Mouse (Mus musculus): ENCODE results near the gene Gstp3. TPM values are rescaled to one million over a fixed set of nuclear protein-coding genes. Genes with fewer than 3 reads are reported as not detected.
"Not testable (repeated sequence)": the region's sequence is repeated elsewhere in the genome, so short reads cannot be mapped to it uniquely, and the experiment has no call there.

The Gstp3 gene
- polyA plus RNA-seq, 1 experiment from 2014 or later = not detected

GRCm38 (mm10) chr19:4075531-4075930 lies 16.2 kb upstream of the Gstp3 start:
- no peaks in the 10 kb centered on the region for H3K27me3 ChIP-seq
- H3K27ac ChIP-seq = no peak overlapping the region
- WGBS = 88% methylated on average over 1 of the region's 1 CpGs
- H3K4me3 ChIP-seq (replicated peaks) = no peak overlapping the region
- no peak for ATAC-seq (ENCODE audit: insufficient number of reproducible peaks, insufficient read depth, low FRiP score, low TSS enrichment, low read depth)
- H3K4me1 ChIP-seq (replicated peaks) = peaks cover 4% of the 10 kb centered on the region
- no peaks in the 10 kb centered on the region for H3K9me3 ChIP-seq
- no peak overlapping the region for H3K9ac ChIP-seq (replicated peaks)
- no peak overlapping the region for H3K4me2 ChIP-seq
- H3K36me3 ChIP-seq = no peaks in the 10 kb centered on the region

- Histone ChIP-seq H3K4me2 (no peak overlapping the region), H3K4me3 (replicated peaks) (no peak overlapping the region), H3K27ac (no peak overlapping the region; the same call in 1 of the 2 replicates), H3K27me3 (no peaks in the 10 kb centered on the region), H3K4me1 (replicated peaks) (peaks cover 4% of the 10 kb centered on the region), H3K9ac (replicated peaks) (no peak overlapping the region), H3K36me3 (no peaks in the 10 kb centered on the region), H3K9me3 (no peaks in the 10 kb centered on the region)
- no peak for ATAC-seq (ENCODE audit: insufficient number of reproducible peaks, insufficient read depth, low FRiP score, low TSS enrichment, low read depth)
- 68% methylated on average over 6 of the region's 6 CpGs for WGBS
These were observed 13.5 kb upstream of the Gstp3 start for GRCm38 (mm10) chr19:4072706-4073424.

DNA sequence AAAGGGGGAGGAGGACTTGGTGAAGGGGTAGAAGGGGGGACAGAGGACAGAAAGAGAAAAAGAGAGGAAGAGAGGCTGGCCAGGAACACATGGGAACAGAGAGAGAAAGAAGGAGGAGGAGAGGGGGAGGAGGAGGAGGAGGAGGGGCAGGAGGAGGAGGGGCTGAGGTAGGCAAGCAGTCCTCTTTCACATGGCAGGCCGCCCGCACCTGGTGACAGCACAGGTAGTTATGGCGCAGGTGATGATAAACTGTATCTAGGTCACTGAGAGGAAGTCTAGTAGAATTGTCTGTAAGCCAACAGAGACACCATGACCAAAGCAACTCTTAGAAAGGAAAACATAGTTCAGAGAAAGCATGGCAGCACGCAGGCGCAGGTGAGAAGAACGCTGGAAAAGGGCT lies 12.0 kb upstream of the Gstp3 start:
- Histone ChIP-seq H3K4me1 (replicated peaks) (peaks cover 4% of the 10 kb centered on the region), H3K9ac (replicated peaks) (no peak overlapping the region), H3K27me3 (no peaks in the 10 kb centered on the region), H3K4me3 (replicated peaks) (no peak overlapping the region), H3K36me3 (no peaks in the 10 kb centered on the region), H3K4me2 (no peak overlapping the region), H3K27ac (no peak overlapping the region), H3K9me3 (no peaks in the 10 kb centered on the region)
- ATAC-seq (ENCODE audit: insufficient number of reproducible peaks, insufficient read depth, low FRiP score, low TSS enrichment, low read depth) = no peak
- 91% methylated on average over 6 of the region's 6 CpGs for whole genome bisulfite sequencing

- ATAC-seq (ENCODE audit: insufficient number of reproducible peaks, insufficient read depth, low FRiP score, low TSS enrichment, low read depth) = no peak
These were observed 11.4 kb upstream of the Gstp3 start for GRCm38 (mm10) chr19:4070756-4071155.

GRCm38 (mm10) chr19:4070311-4070710 lies 10.9 kb upstream of the Gstp3 start:
- Histone ChIP-seq H3K4me3 (replicated peaks) (no peak overlapping the region), H3K27ac (no peak overlapping the region), H3K27me3 (no peaks in the 10 kb centered on the region), H3K9me3 (no peaks in the 10 kb centered on the region), H3K4me2 (no peak overlapping the region), H3K36me3 (no peaks in the 10 kb centered on the region), H3K9ac (replicated peaks) (no peak overlapping the region), H3K4me1 (replicated peaks) (peaks cover 4% of the 10 kb centered on the region)
- ATAC-seq (ENCODE audit: insufficient number of reproducible peaks, insufficient read depth, low FRiP score, low TSS enrichment, low read depth) = no peak
- 79% methylated on average over 15 of the region's 15 CpGs for WGBS

More at GRCm38 (mm10) chr19:4070756-4071155, 11.4 kb upstream of the Gstp3 start:
- Histone ChIP-seq H3K9ac (replicated peaks) (no peak overlapping the region), H3K9me3 (no peaks in the 10 kb centered on the region), H3K4me2 (no peak overlapping the region), H3K4me1 (replicated peaks) (peaks cover 4% of the 10 kb centered on the region), H3K27ac (no peak overlapping the region), H3K4me3 (replicated peaks) (no peak overlapping the region), H3K27me3 (no peaks in the 10 kb centered on the region), H3K36me3 (no peaks in the 10 kb centered on the region)
- 84% methylated on average over 8 of the region's 8 CpGs for WGBS

- H3K4me2 ChIP-seq = no peak overlapping the region
- no peak overlapping the region for H3K27ac ChIP-seq
- H3K4me3 ChIP-seq (replicated peaks) = no peak overlapping the region
- H3K9ac ChIP-seq (replicated peaks) = no peak overlapping the region
- ATAC-seq (ENCODE audit: insufficient number of reproducible peaks, insufficient read depth, low FRiP score, low TSS enrichment, low read depth) = no peak
- no peaks in the 10 kb centered on the region for H3K9me3 ChIP-seq
- H3K4me1 ChIP-seq (replicated peaks) = peaks cover 4% of the 10 kb centered on the region
- no peaks in the 10 kb centered on the region for H3K36me3 ChIP-seq
- no peaks in the 10 kb centered on the region for H3K27me3 ChIP-seq
- 81% methylated on average over 15 of the region's 15 CpGs for WGBS
These were observed 9.5 kb upstream of the Gstp3 start for GRCm38 (mm10) chr19:4068717-4069410.

GRCm38 (mm10) chr19:4068242-4068641 lies 8.9 kb upstream of the Gstp3 start:
- H3K36me3 ChIP-seq; H3K27ac ChIP-seq; H3K4me1 ChIP-seq (replicated peaks); H3K4me3 ChIP-seq (replicated peaks); H3K9ac ChIP-seq (replicated peaks); H3K27me3 ChIP-seq; H3K4me2 ChIP-seq; H3K9me3 ChIP-seq; ATAC-seq (ENCODE audit: insufficient number of reproducible peaks, insufficient read depth, low FRiP score, low TSS enrichment, low read depth): not testable (repeated sequence)
- whole genome bisulfite sequencing = 92% methylated on average over 2 of the region's 2 CpGs

DNA sequence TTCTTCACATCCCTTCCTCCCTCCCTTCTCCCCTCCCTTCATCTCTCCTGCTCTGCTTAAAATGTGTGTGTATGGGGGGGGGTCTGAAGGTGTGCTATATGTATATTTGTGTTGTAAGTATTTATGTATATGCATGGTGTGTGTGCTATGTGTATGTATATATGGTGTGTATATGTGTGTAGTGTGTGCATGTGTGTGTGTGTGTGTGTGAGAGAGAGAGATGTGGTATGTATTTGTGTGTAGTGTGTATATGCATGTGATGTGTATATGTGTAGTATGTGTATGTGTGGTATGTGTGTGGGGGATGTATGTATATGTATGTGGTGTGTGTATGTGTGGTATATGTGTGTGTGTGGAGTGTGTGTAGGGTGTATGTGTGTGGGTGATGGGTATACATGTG lies 7.5 kb upstream of the Gstp3 start:
- no peaks in the 10 kb centered on the region for H3K36me3 ChIP-seq

DNA sequence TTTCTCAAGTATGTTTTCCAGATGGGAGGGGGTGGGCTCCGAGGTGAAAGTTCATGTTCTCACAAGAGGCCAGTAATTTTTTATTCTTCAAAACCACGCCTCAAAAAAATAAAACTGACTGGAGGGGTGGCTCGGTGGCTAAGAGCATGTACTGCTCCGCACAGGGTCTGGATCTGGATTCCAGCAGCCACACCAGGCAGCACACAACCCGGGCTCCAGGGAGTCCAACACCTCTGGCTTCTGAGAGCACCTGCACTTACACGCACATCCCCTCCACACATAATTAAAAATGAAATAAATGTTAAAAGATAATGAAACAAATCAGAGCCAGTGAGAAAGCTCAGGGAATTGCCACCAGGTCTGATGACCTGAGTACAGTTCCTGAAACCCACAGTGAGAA lies 6.9 kb upstream of the Gstp3 start:
- 68% methylated on average over 6 of the region's 6 CpGs for WGBS
- H3K4me2 ChIP-seq = no peak overlapping the region
- no peak for ATAC-seq (ENCODE audit: insufficient number of reproducible peaks, insufficient read depth, low FRiP score, low TSS enrichment, low read depth)
- H3K9ac ChIP-seq (replicated peaks) = no peak overlapping the region
- H3K4me3 ChIP-seq (replicated peaks) = no peak overlapping the region
- H3K4me1 ChIP-seq (replicated peaks) = no peaks in the 10 kb centered on the region
- H3K27ac ChIP-seq = no peak overlapping the region
- H3K36me3 ChIP-seq = no peaks in the 10 kb centered on the region
- no peaks in the 10 kb centered on the region for H3K27me3 ChIP-seq
- H3K9me3 ChIP-seq = no peaks in the 10 kb centered on the region

More for the DNA sequence above, 7.5 kb upstream of the Gstp3 start:
- Histone ChIP-seq H3K27ac (no peak overlapping the region), H3K9me3 (no peaks in the 10 kb centered on the region), H3K4me1 (replicated peaks) (no peaks in the 10 kb centered on the region), H3K4me2 (no peak overlapping the region), H3K4me3 (replicated peaks) (no peak overlapping the region), H3K9ac (replicated peaks) (no peak overlapping the region), H3K27me3 (no peaks in the 10 kb centered on the region)
- no peak; the same call in 1 of the 2 replicates for ATAC-seq (ENCODE audit: insufficient number of reproducible peaks, insufficient read depth, low FRiP score, low TSS enrichment, low read depth)

GRCm38 (mm10) chr19:4064501-4064900 lies 5.1 kb upstream of the Gstp3 start:
- H3K9me3 ChIP-seq; H3K4me3 ChIP-seq (replicated peaks); H3K9ac ChIP-seq (replicated peaks); H3K27ac ChIP-seq; H3K27me3 ChIP-seq; H3K4me1 ChIP-seq (replicated peaks); H3K4me2 ChIP-seq; ATAC-seq (ENCODE audit: insufficient number of reproducible peaks, insufficient read depth, low FRiP score, low TSS enrichment, low read depth); H3K36me3 ChIP-seq: not testable (repeated sequence)
- WGBS = 59% methylated on average over 7 of the region's 11 CpGs

- not testable (repeated sequence) for H3K9ac ChIP-seq (replicated peaks); H3K36me3 ChIP-seq; H3K4me3 ChIP-seq (replicated peaks); H3K27me3 ChIP-seq; ATAC-seq (ENCODE audit: insufficient number of reproducible peaks, insufficient read depth, low FRiP score, low TSS enrichment, low read depth); H3K9me3 ChIP-seq; H3K4me1 ChIP-seq (replicated peaks); H3K27ac ChIP-seq; H3K4me2 ChIP-seq
- 81% methylated on average over 4 of the region's 4 CpGs for WGBS
These were observed 4.0 kb upstream of the Gstp3 start for GRCm38 (mm10) chr19:4063357-4063756.
